Mouse (Mus musculus): ENCODE data around the gene Fbxo10.
"Not testable (repeated sequence)": the region's sequence is repeated elsewhere in the genome, so short reads cannot be mapped to it uniquely, and the experiment has no call there.

Fbxo10 gene

DNA sequence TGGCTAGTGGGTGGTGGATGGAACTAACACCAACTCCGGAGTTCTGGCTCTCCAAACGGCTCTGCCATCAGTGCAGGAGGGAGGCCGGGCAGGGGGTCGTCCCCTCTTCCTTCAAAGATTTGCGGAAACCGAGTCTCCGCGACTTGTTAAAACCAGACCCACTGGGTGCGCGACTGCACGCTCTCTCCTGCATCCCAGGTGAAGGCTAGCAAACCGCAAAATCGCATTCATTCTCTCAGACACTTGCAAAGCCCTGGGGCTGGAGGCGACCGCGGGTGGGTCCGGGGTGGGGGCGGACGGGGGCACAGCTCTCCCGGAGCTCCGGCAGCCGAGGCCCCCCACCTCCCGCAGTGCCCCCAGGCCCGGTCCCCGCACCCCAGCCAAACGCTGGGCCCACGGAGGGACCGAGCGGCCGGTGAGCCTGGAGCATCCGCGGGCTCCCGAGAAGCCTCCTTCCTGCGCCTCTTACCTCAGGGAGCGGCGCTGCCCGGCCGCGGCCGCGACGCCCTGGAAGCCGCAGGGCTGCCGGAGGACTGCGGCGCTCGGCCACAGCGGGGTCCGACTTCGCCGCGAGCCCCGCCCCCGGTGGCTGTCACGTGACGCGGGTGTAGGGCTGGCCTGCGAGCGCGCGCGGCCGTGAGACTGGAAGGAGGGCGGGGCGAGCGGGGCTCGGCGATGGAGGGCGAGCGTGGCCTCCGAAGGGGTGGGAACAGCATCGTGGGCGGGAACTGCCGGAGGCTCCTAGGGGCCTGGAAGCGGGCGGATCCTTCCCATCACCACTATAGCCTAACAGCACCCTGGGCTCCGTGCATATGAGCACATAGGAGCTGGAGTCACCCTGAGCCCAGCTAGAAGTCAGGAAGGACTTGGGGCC lies at the start of gene Fbxo10:
Gene Fbxo10, minus strand, starts transcription at position 584 of the 874 bp plus-strand sequence.
- peak; percentile 59 to 76 for DNase-seq (ENCODE audit: low spot score in 2 of 2)

DNA sequence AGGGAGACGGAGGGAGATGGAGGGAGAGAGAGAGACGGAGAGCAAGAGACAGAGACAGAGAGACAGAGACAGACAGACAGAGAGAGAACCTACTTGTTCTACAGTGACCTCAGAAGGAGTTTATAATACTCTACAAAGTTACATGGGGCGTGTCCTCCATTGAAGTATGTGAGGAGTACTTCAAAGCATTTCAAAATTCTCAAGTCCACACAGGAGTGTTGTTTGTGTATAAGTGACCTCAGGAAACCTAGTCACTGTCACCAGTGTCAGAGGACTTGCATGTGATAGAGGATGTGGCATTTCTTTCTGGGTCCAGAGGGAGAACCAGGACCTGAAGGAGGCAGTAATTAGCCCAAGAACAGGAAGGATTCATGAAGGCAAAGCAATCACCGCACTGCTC lies 46.6 kb upstream of the Fbxo10 start:
- DNase-seq (ENCODE audit: low spot score in 2 of 2), result no peak

DNA sequence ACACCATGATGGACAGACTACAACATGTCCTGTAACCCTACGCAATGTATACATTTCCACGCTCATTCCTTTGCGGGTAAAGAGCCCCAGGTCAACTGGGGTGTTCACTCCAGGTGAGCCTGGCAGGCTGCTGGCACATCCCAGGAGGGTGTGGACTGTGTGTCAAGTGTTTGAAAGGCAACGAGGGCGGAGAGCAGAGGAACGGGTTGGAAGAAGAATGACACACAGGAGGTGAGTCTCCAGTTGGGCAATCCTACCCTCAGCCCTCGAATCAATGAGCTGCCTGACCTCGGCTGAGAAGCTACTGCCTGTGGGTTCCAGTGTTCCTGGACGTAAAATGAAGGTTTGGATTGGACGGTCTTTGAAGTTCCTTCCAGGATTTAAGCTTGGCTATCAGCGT lies 36.9 kb upstream of the Fbxo10 start:
- no peak for DNase-seq (ENCODE audit: low spot score in 2 of 2)

- DNase-seq (ENCODE audit: low spot score in 2 of 2), result no peak
These were observed 24.2 kb upstream of the Fbxo10 start for GRCm38 (mm10) chr4:45108456-45109110.

GRCm38 (mm10) chr4:45107601-45108277 lies 23.3 kb upstream of the Fbxo10 start, which contains the start of gene Tomm5:
TSS of gene Tomm5 (minus strand) at chr4:45108114.
- DNase-seq (ENCODE audit: low spot score in 2 of 2), result peak; percentile 80 to 87

DNA sequence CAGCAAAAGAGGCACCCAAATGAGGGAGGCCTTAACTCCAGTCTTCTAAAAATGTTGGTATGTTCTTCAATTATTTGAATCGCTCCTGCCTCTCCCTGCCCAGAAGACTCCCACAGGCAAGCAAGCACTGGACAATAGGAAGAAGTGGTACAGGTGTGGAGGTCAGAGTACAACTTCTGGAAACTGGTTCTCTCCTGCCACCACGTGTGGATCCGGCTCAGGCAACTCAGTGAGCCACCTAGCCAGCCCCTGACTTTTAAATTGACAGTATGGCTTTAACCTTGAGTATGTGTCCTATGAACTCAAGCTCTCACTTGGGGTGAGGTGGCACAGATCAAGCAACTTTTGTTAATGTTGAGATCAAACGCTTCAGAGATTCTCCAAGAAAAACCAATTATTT lies 22.7 kb upstream of the Fbxo10 start:
- no peak for DNase-seq (ENCODE audit: low spot score in 2 of 2)

GRCm38 (mm10) chr4:45106409-45106808 lies 22.0 kb upstream of the Fbxo10 start:
- no peak for DNase-seq (ENCODE audit: low spot score in 2 of 2)

DNA sequence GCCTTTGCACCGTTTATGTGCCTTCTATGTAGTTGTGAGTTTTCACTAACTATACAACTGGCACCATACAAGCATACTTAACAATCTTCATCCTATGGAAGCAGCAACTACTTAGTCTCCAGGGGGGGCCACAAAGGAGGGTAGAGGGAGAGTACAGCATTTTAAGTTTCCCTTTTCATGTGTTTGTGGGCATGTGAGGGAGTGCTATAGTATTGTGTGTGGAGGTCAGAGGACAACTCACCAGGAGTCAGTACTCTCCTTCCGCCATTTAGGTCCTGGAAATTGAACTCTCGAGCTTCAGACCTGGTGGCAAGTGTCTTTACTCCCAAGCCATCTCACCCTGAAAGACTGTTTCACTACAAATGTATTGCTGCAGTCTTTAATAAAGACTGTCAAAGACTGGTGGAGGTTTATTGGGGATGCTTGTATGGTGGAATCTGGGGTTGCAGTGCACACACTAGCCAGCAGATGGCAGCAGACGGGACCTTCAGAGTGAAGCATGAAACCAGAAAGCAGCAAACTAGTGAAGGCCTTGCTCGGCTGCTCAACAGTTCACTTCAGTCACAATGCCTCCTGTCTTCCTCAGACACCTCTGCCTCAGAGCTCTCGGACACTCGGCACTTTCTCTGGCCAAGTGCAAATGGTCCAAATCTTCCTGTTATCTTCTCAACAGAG lies 12.9 kb upstream of the Fbxo10 start:
- peak; percentile 39 to 56 for DNase-seq (ENCODE audit: low spot score in 2 of 2)

- DNase-seq (ENCODE audit: low spot score in 2 of 2), result no peak
These were observed 489 bp upstream of the Fbxo10 start for GRCm38 (mm10) chr4:45084895-45085290.

- no peak for DNase-seq (ENCODE audit: low spot score in 2 of 2)
These were observed 917 bp downstream of the Fbxo10 start for GRCm38 (mm10) chr4:45083487-45083886.

DNA sequence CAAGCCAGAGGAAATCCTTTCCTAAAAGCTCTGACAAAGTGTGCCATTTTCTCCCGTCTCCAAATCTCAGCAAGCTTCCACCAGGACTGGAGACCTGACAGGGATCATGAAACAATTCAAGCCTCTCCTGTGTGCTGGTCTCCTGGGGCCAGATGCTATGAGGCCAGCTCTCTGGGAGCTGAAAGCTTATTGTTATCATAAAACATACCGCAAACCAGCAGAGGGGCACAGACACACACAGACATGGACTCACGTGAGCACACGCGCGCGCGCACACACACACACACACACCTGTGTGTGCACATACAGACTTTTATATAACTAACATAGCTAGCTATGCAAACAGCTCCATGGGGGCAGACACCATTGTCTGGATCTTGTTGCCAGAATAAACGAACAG lies 1.5 kb downstream of the Fbxo10 start:
- no peak for DNase-seq (ENCODE audit: low spot score in 2 of 2)

- not testable (repeated sequence) for DNase-seq (ENCODE audit: low spot score in 2 of 2)
These were observed 3.4 kb downstream of the Fbxo10 start for GRCm38 (mm10) chr4:45081041-45081440.

DNA sequence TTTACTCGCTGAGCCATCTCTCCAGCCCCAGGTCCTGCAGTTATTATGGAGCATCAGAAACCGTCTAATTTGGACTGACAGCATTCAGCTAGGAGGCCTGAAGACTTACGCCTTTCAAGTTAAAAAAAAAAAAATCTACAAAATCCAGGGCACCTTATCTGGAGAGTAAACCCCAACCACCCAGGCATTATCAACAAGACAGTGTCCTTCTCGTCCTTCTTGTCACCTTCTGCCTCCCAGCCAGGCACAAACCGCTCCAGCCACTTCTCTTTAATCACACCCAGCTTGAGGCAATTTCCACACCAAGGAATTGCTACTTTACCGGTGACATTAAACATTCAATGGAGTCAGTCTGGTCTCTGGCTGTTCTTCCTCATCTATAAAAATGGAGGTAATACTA lies 10.9 kb downstream of the Fbxo10 start:
- no peak for DNase-seq (ENCODE audit: low spot score in 2 of 2)

DNA sequence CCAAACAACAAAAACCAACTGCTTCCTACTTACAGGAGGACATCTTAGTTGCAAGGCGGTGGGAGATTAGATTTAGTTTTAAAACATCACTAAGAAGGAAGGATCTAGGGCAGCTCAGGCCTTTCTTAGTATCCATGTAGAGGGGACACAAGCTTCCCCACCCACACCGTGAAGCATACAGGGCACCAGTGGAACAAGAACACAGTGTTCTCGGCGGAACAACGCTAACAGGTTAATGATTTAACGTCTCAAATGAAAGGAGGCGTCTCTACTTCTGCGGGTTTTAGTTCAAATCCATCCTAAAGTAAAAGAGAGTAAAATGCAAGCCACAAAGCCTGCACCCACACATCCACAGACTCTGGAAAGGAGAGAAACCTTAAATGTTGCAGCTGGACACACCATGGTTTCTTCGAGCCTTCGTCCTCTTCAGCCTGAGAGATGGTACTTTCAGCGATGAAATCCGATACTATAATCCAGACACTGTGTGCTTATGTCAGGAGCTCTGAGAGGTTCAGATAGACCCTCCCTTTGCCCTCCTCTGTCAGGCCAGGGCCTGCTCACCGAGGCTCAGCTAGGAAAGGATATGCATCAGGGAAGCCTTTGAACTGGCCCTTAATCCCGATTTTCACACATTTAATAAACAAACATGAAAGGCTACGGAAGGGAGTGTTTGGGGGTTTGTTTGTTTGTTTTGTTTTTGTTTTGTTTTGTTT lies 12.0 kb downstream of the Fbxo10 start:
- DNase-seq (ENCODE audit: low spot score in 2 of 2), result no peak

GRCm38 (mm10) chr4:45067742-45068141 lies 16.7 kb downstream of the Fbxo10 start:
- no peak for DNase-seq (ENCODE audit: low spot score in 2 of 2)

DNA sequence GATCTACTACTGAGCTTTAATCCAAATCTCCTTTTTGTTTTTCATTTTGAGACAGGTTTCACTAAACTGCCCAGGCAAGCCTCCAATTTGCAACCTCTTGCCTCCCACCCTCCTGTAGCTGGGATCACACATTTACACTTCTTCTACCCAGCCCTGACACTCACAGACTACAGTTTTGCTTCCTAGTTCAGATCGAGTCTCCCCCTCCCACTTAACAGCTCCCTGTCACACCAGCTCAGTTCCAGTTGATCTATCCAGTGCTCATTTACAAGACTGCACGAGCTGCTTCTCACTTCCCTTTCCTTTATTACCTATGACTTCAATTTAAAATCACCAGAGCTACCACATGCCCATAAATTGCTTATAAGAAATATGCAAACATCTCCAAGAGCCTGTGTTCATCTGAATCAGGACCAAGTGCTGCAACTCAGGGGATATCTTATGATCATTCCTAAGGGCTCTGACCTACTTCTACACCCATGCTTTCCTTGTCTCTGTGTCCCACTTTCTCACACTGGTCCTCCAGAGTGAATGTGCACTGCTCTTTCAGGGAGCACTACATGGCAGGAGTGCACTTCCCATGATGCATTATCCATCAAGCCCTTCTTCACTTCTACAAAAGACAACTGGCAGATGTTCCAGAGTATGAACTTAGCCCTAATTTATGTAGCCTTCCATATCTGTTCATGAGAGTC lies 18.2 kb downstream of the Fbxo10 start:
- no peak for DNase-seq (ENCODE audit: low spot score in 2 of 2)

DNA sequence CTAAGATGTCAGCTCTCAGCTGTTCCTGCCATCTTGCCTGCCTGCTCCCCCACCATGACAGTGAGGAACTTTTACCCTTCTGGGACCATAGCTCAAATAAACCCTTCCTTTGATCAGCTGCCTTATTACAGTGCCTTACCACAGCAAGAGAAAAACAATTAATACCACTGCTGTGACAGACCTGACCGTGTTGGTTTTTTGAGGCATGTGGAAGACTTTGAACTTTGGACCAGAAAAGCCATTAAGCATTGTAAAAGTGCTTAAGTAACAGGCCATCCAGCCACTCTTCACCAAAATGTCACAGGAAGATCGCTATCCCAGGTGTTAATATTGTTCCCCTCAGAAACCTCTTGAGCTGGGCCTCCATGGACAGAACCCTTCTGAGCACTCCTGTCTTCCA lies 19.8 kb downstream of the Fbxo10 start:
- no peak for DNase-seq (ENCODE audit: low spot score in 2 of 2)

GRCm38 (mm10) chr4:45063836-45064235 lies 20.6 kb downstream of the Fbxo10 start:
- DNase-seq (ENCODE audit: low spot score in 2 of 2), result not testable (repeated sequence)

DNA sequence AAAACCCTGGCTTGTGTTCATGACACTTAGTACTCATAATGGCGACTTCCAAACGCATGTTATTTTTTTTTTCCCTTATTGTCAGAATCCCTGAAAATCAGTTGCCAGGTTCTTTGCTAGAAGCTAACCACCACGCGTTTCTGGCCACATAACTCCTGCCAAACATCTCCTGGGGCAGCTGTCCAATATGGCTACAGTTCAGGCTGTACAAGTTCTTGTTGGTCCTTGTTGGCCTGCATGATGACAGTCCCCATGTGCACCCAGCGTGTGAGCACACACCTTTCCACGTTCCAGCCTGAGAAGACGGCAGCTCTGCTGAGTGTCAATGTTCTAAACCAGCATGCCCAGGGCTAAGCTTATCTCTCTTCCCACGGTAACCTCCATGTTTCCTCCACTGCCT lies 29.0 kb downstream of the Fbxo10 start:
- no peak for DNase-seq (ENCODE audit: low spot score in 2 of 2)

DNA sequence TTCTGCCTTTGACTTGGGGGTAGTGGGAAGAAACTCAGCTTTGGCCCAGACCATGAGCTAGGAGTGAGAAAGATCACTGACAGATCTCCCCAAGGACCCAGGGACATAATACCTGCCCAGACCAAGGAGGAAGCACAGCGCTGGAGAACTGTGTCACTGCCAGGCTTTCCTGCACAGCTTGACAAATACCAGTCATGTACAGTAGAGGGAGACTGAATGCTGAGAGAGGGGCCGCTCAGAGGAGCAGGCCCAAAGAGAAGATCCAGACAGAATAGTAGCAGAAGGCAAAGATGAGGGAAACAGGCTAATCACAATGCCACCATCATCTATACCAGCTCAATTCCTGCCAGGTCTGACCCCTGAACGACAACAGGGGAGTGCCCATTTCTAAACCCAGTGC lies 29.5 kb downstream of the Fbxo10 start:
- no peak for DNase-seq (ENCODE audit: low spot score in 2 of 2)

DNA sequence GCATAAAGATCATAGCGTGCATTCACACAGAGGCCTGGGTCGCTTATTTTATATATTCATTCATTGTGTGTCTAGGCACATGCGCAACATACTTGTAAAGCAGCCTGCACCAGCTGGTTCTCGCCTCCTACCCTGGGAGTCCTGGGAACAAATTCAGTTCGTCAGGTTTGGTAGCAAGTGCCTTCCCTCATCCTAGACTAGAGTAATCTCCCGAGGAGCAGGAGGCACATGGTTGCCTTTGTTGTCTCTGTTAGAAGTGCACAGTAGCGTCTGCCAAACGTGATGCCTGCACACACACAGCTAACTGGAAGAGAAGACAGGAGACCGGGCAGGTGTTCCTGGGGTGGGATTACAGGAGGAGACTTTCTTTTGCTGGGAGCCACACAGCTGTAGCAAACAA lies 36.4 kb downstream of the Fbxo10 start:
- no peak for DNase-seq (ENCODE audit: low spot score in 2 of 2)

Data from natural killer cell, adult 2 months (primary cell).